Mouse (Mus musculus) embryo, embryonic 9.5 days (tissue): ENCODE results near the gene Pdzd2.
A peak's percentile ranks its signal among the peaks of the same experiment; 100 is the strongest.

Experiments used
- DNase-seq: peaks from one replicate; pipeline ENCODE4 v3.0.0-alpha.2; 2017; ENCODE audit errors: extremely low spot score

The Pdzd2 gene

DNA sequence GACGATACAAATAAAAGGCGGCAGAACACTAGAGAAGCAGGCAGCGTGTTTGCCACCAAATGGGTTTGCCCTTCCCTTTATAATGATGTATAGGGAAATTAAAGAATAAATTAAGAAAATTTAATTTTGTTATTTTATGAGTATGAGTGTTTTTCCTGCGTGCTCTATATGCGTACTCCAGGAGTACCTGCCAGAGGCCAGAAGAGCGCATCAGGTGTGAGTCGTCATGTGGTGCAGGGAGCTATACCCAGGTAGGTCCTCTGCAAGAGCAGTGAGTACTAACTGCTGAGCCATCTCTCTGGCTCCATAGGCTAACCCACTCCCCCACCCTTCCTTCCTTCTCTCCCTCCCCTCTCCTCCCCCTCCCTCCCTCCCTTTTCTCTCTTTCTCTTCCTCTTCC is 388.3 kb downstream of the Pdzd2 start:
- no peak for DNase-seq

- DNase-seq: no peak
Measured at GRCm38 (mm10) chr15:12349840-12350239, 389.9 kb downstream of the Pdzd2 start.

- DNase-seq: no peak
Measured at GRCm38 (mm10) chr15:12348950-12349349, 390.8 kb downstream of the Pdzd2 start.

DNA sequence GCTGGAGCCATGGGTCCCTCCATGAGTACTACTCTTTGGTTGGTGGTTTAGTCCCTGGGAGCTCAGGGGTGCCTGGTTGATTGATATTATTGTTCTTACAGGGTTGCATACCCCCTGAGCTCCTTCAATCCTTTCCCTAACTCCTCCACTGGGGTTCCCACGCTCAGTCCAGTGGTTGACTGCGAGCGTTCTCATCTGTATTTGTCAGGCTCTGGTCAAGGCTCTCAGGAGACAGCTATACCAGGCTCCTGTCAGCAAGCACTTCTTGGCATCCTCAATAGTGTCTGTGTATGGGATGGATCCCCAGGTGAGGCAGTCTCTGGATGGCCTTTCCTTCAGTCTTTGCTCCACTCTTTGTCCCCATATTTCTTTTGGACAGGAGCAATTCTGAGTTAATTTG is 392.8 kb downstream of the Pdzd2 start:
- no peak for DNase-seq

DNA sequence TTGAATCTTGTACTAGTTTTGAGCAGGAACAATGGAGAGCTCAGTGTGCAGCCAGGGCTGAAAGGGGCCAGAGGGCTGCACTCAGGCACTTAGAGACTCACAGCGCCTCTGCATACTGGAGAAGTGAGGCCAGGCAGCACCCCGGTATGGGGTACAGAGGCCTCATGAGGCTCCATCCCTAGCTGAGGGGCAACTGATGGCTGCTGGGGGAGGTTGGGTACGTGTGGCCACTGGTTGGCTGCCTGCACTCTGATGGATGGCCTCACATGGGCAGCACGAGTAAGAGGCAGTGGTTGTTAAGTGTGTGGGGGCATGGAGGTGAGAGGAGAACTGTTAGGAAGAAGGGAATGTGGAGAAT is 398.3 kb downstream of the Pdzd2 start:
- peak; percentile 41 for DNase-seq

GRCm38 (mm10) chr15:12340536-12341400 is 399.0 kb downstream of the Pdzd2 start:
- DNase-seq: no peak

DNA sequence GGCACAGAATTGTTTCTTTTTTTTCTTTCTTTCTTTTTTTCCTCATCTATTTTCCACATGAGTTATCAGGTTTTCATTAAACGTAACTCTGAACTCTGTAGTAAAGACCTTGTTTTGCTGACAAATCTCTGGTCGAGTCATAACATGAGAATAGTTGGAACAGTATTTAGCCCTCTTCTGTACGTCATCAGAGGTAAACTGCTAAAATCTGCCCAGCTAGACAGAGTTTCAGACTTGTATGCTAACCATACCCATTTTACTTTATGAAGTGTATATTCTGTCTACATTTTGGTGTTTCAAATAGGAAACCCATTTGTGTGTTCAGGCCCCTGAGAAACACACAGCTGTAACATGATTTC is 402.0 kb downstream of the Pdzd2 start:
- no peak for DNase-seq

DNA sequence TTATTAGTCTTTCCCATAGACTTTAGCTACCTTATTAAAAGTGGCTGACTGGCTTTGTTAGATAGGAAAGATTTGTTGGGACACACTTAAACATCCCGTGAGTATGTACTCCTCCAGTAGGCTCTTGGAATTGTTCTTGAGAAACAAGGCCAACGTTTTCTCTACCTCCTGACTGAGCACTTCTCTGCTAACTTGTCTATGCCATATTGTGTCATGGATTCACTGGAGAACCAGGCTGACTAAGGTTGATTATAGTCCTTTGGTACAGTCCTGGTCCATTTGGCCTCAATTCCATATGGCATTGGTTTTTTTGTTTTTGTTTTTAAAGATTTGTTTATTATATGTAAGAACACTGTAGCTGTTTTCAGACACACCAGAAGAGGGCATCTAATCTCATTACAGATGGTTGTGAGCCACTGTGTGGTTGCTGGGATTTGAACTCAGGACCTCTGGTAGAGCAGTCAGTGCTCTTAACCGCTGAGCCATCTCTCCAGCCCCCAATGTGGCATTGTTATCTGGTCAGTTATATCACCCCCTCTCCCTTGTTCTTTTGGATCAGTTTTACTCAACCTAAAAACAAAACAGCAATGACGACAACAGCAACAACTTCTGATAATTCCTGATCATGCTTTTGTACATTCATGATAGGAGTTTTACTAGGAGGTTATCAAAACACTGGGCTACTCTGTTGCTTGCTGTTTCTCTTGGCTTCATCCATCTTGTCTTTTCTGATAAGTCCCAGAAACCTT is 402.5 kb downstream of the Pdzd2 start:
- no peak for DNase-seq

DNA sequence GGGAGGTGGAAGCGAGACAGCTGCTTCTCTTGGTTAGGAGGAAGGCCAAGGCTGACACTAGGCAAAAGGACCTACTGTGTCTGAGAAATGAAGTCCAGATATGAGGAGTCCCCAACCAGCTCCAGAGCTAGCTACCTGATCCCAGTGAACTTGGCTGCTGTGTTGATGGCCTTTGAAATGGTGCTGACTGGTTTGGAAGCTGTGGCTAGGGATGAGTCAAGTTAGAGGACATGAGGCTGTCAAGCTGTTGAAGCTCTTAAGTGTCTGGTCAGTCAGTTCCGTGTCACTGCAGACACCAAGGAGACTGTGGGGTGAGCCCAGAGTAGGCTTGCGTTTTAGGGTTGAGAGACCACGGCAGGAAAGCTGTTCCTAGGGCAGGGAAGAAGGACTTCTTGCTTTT is 405.3 kb downstream of the Pdzd2 start:
- no peak for DNase-seq

DNA sequence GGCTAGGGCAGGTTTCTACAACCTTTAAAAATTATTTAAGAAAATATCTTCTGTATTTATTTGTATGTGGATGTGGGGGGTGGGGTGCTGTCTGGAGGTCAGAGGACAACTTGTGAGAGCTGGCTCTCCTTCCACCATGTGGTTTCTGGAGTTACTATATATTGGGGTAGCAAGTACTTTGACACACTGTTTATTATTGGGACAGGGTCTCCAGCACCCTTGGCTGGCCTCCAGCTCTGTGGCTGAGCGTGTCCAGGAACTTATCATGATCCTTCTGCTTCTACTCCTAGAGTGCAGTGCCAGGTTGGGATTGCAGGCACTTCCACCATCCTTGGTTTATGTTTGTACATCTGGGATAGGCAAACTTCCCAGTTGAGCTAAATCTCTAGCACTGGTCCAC is 408.4 kb downstream of the Pdzd2 start:
- DNase-seq: no peak

GRCm38 (mm10) chr15:12330892-12331291 is 408.8 kb downstream of the Pdzd2 start:
- no peak for DNase-seq

- no peak for DNase-seq
Measured at GRCm38 (mm10) chr15:12330389-12330788, 409.3 kb downstream of the Pdzd2 start.

DNA sequence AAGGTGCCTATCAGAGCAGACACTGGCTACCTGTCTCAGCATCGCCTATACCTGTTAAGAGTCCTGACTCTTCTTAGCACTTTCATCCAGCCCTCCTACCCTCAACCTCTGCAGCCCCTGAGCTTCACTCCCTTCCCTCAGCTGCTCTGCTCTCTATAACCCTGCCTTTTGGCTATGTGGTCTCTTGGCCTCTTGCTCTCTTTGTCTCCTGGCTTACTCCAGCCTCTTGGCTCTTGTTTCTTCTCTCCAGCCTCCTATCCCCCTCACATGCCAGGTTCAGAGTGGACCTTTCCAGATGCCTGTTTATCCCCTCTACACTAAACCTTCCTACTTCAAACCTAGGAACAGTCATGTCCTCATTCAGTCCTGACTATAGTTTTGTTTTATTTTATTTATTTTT is 415.4 kb downstream of the Pdzd2 start:
- no peak for DNase-seq

GRCm38 (mm10) chr15:12322676-12323402 is 416.9 kb downstream of the Pdzd2 start:
- DNase-seq: no peak

GRCm38 (mm10) chr15:12321788-12322621 is 417.7 kb downstream of the Pdzd2 start, which contains the start of gene 1810049J17Rik:
TSS of gene 1810049J17Rik (minus strand) at chr15:12321899.
- DNase-seq: no peak

DNA sequence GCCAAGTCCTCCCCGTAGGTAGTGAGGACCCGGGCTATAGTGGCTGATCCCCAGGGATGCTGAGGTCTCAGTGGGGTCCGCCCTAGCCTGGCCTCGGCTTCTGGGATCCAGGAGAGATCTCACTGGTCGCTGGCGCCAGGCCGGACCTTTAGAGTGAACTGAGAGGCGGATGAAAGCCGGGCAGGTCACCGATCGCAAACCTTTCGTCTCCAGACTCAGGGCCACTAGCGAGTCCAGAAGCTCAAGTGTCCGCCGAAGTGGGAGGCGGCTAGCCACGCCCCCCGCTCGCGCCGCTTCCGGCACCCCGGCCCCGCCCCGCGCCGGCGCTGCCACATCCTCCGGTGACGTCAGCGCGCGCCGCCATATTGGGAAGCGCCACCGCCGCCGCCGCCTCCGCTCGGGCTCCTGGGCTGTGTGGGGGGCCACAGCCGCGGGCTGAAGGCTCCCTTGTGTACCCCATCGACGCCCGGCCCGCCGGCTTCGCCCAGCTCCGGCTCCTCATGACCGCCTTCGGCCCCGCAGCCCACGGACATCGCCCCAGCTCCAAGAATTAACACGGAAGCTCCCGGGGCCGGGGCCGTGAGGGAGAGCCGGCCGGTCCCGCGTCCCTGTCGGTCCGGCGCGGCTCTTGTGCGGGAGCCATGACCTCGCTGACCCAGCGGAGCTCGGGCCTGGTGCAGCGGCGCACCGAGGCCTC is 418.5 kb downstream of the Pdzd2 start, which contains the start of gene Golph3:
Golph3 (plus strand) TSS at position 360 of the 697 bp plus-strand sequence.
- DNase-seq: peak; percentile 95

GRCm38 (mm10) chr15:12320441-12321090 is 419.2 kb downstream of the Pdzd2 start:
- no peak for DNase-seq

DNA sequence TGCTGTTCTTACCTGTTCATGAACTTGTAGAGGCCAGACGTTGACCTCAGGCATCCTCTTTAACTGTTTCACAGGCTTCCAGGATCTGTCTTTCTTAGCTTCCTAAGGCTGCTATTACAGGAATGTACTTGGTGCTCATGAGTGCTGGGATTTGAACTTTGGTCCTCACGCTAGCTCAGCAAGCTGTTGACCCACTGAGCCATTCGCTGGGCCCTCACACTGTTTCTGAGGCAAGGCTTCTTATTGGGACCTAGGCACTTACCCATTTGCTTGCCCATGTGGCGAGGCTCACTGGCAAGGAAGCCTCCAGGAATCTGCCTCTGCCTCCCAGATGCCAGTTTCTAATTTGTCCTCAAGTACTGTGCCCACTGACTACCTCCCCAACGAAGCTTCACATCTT is 419.8 kb downstream of the Pdzd2 start:
- no peak for DNase-seq

DNA sequence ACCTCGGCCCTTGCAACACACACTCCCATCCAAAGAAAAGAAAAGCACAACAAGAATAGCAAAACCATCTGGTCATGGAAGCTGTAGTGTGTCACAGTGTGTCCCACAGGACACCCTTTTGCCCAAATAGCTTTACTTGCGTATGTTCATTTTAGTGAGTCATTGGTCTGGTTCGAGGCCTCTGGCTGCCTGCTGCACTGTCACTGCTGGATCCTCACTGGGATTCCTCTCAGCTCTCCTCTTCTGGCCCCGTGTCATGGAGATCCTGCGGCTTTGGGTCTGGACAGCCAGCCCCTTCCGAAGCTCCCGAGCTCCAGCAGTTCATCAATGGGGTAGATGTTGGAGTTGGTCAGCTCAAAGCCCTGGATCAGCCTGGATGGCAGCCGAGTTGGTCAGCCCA is 421.3 kb downstream of the Pdzd2 start:
- DNase-seq: no peak

GRCm38 (mm10) chr15:12317290-12317689 is 422.4 kb downstream of the Pdzd2 start:
- no peak for DNase-seq
